Mouse (Mus musculus) cerebellum, adult 2 months (tissue): Measurements from ENCODE around the gene Tmem63b. TPM values are rescaled to one million over a fixed set of nuclear protein-coding genes. Genes with fewer than 3 reads are reported as not detected.
A peak's percentile ranks its signal among the peaks of the same experiment; 100 is the strongest.

Experiments used
- DNase-seq, 2 experiments: peaks; one replicate each; pipeline ENCODE4 v3.0.0; 2021
- H3K27ac ChIP-seq: fragments of 200-500 bp; 2 replicates; pipeline ENCODE4 v1.5.1; 2012; ENCODE audit warnings: low read length, control low read depth, inconsistent platforms; ENCODE audit not compliant: insufficient read depth
- H3K27me3 ChIP-seq: fragments of 200-500 bp; 2 replicates; pipeline ENCODE4 v1.6.1; 2012; ENCODE audit warnings: inconsistent platforms, mild to moderate bottlenecking, low read length, moderate library complexity; ENCODE audit not compliant: control insufficient read depth, insufficient read depth
- H3K4me1 ChIP-seq: fragments of 200-500 bp; 2 replicates; pipeline ENCODE4 v1.6.1; 2011; ENCODE audit warnings: low read length; ENCODE audit not compliant: control insufficient read depth, insufficient read depth
- H3K4me3 ChIP-seq: fragments of 200-500 bp; replicated peaks from 2 replicates; pipeline ENCODE3; 2011; ENCODE audit warnings: mild to moderate bottlenecking, low read depth, low read length, control low read depth; ENCODE audit not compliant: insufficient read depth
- CTCF ChIP-seq: fragments of 200-500 bp; IDR thresholded peaks from 2 replicates; pipeline ENCODE4 v1.5.1; 2011; ENCODE audit warnings: low read depth, mild to moderate bottlenecking, control low read depth, low read length, moderate library complexity, borderline replicate concordance; ENCODE audit not compliant: insufficient read depth
- POLR2A ChIP-seq: fragments of 200-500 bp; IDR thresholded peaks from 2 replicates; pipeline ENCODE4 v1.6.1; 2011; ENCODE audit warnings: low read length, control low read depth, borderline replicate concordance; ENCODE audit not compliant: insufficient read depth
- WGBS: fragments of 180-500 bp; shearing (Covaris S2); methylation state at CpG from one replicate; pipeline ENCODE4 v1.1.7; 2018; 5-methylcytosine and 5-hydroxymethylcytosine counted together
- polyA plus RNA-seq: library from polyadenylated mRNA; depleted of rRNA; stranded (reverse); fragments of >200 nt; gene quantifications from 2 replicates; pipeline ENCODE4 v1.2.3, GENCODE M21; 2012

Tmem63b gene
- polyA plus RNA-seq, 1 experiment = 196 TPM

DNA sequence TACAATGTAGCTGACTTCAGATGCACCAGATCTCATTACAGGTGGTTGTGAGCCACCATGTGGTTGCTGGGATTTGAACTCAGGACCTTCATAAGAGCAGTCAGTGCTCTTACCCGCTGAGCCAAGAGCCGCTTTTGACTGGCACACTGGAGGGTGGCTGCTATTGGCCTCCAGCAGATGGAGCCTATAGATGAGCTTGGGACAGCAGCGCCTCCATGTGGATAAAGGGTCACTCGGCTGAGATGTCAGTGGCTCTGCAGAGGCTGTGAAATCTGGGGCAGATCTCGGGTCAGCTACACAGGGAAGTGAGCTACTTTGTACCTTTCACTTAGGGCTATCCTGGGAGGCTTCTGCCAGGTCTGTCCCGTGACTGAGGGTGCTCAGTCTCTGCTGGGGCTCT, 30.9 kb downstream of the Tmem63b start:
- H3K4me3 ChIP-seq = no peak overlapping the region
- peak in 1 of 2 experiments; percentile 41 for DNase-seq
- WGBS = 9% methylated on average over 6 of the region's 6 CpGs
- no peak overlapping the region for H3K27ac ChIP-seq
- no peaks in the 10 kb centered on the region for H3K4me1 ChIP-seq
- TF ChIP-seq POLR2A (no peak), CTCF (no peak)
- no peaks in the 10 kb centered on the region for H3K27me3 ChIP-seq

DNA sequence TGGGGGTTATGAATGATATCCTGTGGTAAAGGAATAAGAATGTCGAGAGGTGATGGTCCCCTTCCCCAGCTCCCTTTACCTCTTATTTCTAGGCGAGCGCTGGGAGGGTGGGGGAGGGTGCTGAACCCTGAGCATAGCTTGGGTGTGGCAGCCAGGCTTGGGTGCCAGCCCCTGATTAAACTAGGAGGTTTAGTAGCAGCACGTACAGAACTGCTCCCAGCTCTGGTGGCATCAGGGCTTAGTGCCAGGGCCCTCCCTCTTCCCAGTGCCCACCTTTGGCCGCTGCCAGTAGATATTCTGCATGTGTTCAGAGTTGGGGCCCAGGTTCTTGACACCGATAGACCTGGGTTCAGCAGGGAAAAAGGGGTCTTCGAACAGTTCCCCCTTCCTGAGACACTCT, 33.5 kb downstream of the Tmem63b start:
- 69% methylated on average over 7 of the region's 7 CpGs for WGBS
- no peak overlapping the region for H3K4me3 ChIP-seq
- no peak overlapping the region for H3K27ac ChIP-seq
- TF ChIP-seq CTCF = no peak
- no peak for TF ChIP-seq POLR2A
- no peaks in the 10 kb centered on the region for H3K27me3 ChIP-seq
- no peak for DNase-seq
- no peaks in the 10 kb centered on the region for H3K4me1 ChIP-seq

DNA sequence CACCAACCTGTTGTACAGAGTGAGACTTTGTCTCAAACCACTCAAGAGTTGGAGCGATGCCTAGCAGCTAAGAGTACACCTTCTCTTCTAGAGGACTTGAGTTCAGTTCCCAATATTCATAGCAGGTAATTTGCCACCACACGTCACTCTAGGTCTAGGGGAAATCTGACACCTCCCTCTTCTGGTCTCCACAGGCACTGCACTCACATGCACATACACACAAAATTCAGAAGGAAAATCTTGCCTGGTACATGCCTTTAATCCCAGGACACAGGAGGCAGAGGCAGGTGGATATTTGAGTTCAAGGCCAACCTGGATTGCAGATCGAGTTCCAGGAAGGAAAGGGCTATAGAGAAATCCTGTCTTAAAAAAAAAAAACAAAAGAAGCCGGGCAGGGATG, 42.5 kb downstream of the Tmem63b start:
- Histone ChIP-seq H3K27ac (no peak overlapping the region), H3K27me3 (no peaks in the 10 kb centered on the region), H3K4me1 (peaks cover 3% of the 10 kb centered on the region; the same call in 1 of the 2 replicates), H3K4me3 (no peak overlapping the region)
- DNase-seq = no peak
- WGBS = 93% methylated on average over 4 of the region's 4 CpGs
- TF ChIP-seq POLR2A (no peak), CTCF (no peak)

DNA sequence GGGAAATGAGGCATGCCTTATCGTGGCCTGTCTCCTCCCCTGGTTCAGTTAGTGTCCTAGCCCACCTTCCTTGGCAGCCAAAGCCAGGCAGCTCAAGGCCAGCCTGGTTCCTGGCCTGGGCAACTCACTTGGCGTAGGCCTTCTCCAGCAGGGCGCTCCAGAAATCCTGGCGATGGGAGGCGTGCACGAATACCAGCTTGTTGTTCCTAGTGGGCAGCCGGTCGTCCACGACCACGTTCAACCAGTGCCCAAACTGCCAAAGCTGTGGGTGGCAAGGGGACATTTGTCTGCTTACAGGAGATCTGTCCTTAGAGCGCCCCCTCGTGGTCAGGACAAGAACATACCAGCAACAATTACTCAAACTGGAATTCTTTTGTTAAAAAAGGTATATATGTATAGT, 44.0 kb downstream of the Tmem63b start:
- H3K27ac ChIP-seq = no peak overlapping the region
- WGBS = 4% methylated on average over 12 of the region's 12 CpGs

DNA sequence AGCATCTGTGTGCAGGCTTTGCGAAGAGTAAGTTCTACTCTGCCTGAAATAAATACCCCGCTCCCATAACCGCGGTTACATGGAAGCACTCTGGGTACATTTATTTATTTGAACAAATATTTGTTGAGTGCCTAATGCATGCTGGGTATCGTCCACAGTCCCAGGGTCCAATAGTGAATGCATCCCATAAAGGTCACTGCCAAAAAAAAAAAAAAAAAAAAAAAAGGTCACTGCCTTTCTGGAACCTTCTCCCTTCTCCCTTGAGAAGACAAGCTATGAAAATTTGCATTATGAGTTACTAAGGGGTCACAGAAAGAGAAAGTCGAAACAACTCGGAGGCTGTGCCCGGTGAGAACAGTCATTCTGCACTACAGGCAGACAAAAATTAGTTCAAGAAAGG, 44.7 kb downstream of the Tmem63b start:
- TF ChIP-seq POLR2A (no peak), CTCF (no peak)
- DNase-seq = no peak
- no peaks in the 10 kb centered on the region for H3K27me3 ChIP-seq
- H3K27ac ChIP-seq = no peak overlapping the region
- no peak overlapping the region for H3K4me3 ChIP-seq
- peaks cover 3% of the 10 kb centered on the region; the same call in 1 of the 2 replicates for H3K4me1 ChIP-seq
- WGBS = 77% methylated on average over 8 of the region's 8 CpGs

More for the DNA sequence above, 44.0 kb downstream of the Tmem63b start:
- TF ChIP-seq CTCF (peak; percentile 70), POLR2A (no peak)
- no peaks in the 10 kb centered on the region for H3K27me3 ChIP-seq
- peak; percentile 74 to 81 for DNase-seq
- H3K4me3 ChIP-seq = peak overlapping the region; percentile 57
- peaks cover 3% of the 10 kb centered on the region; the same call in 1 of the 2 replicates for H3K4me1 ChIP-seq

DNA sequence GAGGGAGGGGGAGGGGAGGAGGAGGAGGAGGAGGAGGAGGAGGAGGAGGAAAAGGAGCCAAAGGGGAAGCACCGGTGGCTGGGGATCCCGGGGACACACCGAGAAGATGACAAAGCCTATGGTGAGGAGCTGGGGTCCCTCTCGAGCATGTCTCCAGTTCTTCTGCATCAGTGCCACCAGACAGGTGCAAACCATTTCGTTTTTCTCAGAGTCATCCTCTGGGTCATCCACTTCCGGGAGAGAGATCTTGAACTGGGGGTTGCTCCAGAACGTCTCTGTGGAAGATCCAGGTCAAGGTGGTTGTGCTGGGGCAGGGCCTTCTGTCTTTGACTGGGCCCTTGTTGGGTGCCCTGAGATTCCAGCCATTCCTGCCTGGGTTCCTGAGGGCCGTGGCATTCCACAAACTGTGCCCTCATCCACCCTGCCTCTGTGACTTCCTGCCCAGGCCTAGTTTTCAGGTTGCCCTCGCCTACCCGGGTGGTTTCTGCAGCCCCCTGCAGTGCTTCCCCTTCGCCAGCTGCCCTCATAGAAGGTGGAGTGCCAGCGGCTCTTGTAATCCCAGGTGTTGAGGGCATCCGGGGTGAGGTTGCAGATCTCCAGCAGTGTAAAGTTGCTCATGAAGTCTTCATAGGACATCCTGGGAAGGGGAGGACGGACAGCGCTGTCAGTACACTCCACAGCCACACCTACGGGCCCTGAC, 48.0 kb downstream of the Tmem63b start:
- no peak for DNase-seq
- WGBS = 67% methylated on average over 16 of the region's 16 CpGs
- H3K27ac ChIP-seq = no peak overlapping the region
- H3K4me3 ChIP-seq = no peak overlapping the region
- H3K27me3 ChIP-seq = no peaks in the 10 kb centered on the region
- peaks cover 3% of the 10 kb centered on the region; the same call in 1 of the 2 replicates for H3K4me1 ChIP-seq
- TF ChIP-seq POLR2A (no peak), CTCF (no peak)

DNA sequence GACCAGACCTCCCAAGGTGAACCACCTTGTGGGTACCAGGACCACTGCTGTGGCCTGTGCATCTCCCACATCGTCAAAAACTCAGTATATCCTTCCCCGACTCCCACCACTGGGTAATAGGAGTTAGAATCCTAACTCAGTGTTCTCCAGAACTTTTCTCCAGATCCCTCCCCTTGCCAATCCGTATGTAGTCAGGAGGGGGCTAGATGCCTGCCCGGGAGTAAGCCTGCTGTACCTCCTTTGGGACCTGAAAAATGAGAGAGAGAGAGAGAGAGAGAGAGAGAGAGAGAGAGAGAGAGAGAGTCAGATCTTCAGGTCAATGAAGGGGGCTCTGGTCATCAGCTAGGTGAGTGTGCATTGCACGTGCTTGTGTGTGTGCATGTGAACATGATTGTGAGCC, 52.7 kb downstream of the Tmem63b start:
- no peak overlapping the region for H3K27ac ChIP-seq
- no peak for TF ChIP-seq CTCF
- TF ChIP-seq POLR2A = no peak
- whole genome bisulfite sequencing = 82% methylated on average over 5 of the region's 5 CpGs
- H3K27me3 ChIP-seq = no peaks in the 10 kb centered on the region
- peaks cover 3% of the 10 kb centered on the region for H3K4me1 ChIP-seq
- DNase-seq = no peak
- no peak overlapping the region for H3K4me3 ChIP-seq

GRCm38 (mm10) chr17:45631940-45632339, 54.8 kb downstream of the Tmem63b start:
- no peaks in the 10 kb centered on the region for H3K27me3 ChIP-seq
- no peak for TF ChIP-seq CTCF
- no peak for TF ChIP-seq POLR2A
- H3K4me1 ChIP-seq = peaks cover 3% of the 10 kb centered on the region
- DNase-seq = no peak
- no peak overlapping the region for H3K27ac ChIP-seq
- H3K4me3 ChIP-seq = no peak overlapping the region
- 66% methylated on average over 6 of the region's 6 CpGs for WGBS
